Mouse (Mus musculus) embryonic stem cell, embryonic (primary cell): ENCODE results near the gene Syce3.

Experiments
- CTCF ChIA-PET, 4 experiments: fragments of 300-600 bp in 2 of 4; fragments of 350-600 bp in 2 of 4; sonication (Branson Sonifier 250); formaldehyde crosslinking; loops; one replicate each; lab custom pipeline; 2022; ENCODE audit warnings: inconsistent platforms in 2 of 4; lab: Charles Lee
- POLR2A ChIA-PET, 4 experiments: fragments of 300-600 bp in 2 of 4; fragments of 350-600 bp in 2 of 4; sonication (Branson Sonifier 250); formaldehyde crosslinking; loops; one replicate each; lab custom pipeline; 2022; ENCODE audit warnings: antibody characterized with exemption in 4 of 4, inconsistent platforms in 1 of 4; lab: Charles Lee

Syce3 gene

GRCm38 (mm10) chr15:89372536-89372935 lies 37.8 kb downstream of the Syce3 start:
- ChIA-PET POLR2A (interaction anchor here (0.5 to 14.1 kb wide), 32 partner anchors 8 to 672 kb away, joined by 3 to 248 read pairs (median 6); partner anchors contain the start of genes Lmf2 (in 3 of the 4), Ncaph2 (in 3 of the 4), Klhdc7b (in 2 of the 4) and Pim3 (in 2 of the 4)), CTCF (interaction anchor here (0.6 to 3.1 kb wide), 17 partner anchors 8 to 1518 kb away, joined by 3 to 30 read pairs (median 6); partner anchors contain the start of genes Lmf2 (in 2 of the 4), Ncaph2 (in 2 of the 4), C730034F03Rik (in 1 of the 4) and Chkb (in 1 of the 4))

- CTCF ChIA-PET = interaction anchor here (0.6 to 3.1 kb wide), 7 partner anchors 8 to 162 kb away, joined by 3 to 30 read pairs (median 15); partner anchors contain the start of genes Lmf2 (in 2 of the 4), Ncaph2 (in 2 of the 4), C730034F03Rik (in 1 of the 4) and Chkb (in 1 of the 4)
- POLR2A ChIA-PET = interaction anchor here (0.5 to 14.1 kb wide), 32 partner anchors 8 to 510 kb away, joined by 3 to 248 read pairs (median 3); partner anchors contain the start of genes Lmf2 (in 3 of the 4), Ncaph2 (in 3 of the 4), C730034F03Rik (in 2 of the 4) and Gm44502 (in 2 of the 4)
These were observed 38.2 kb downstream of the Syce3 start for GRCm38 (mm10) chr15:89372068-89372467.

GRCm38 (mm10) chr15:89365141-89365551 lies 45.2 kb downstream of the Syce3 start:
- POLR2A ChIA-PET = interaction anchor here in 3 of 4 experiments (1.3 to 16.3 kb wide), 6 partner anchors 7 to 12 kb away, joined by 5 to 248 read pairs (median 12); partner anchors contain the start of genes Sco2 (in 3 of the 3), Lmf2 (in 2 of the 3), Ncaph2 (in 2 of the 3) and Odf3b (in 1 of the 3)
- CTCF ChIA-PET = interaction anchor here in 3 of 4 experiments (1.3 to 3.2 kb wide), 3 partner anchors 8 to 9 kb away, joined by 5 to 20 read pairs (median 15); partner anchors contain the start of gene Sco2 (in 3 of the 3)

GRCm38 (mm10) chr15:89363051-89363450 lies 47.3 kb downstream of the Syce3 start:
- POLR2A ChIA-PET = interaction anchor here in 2 of 4 experiments (1.3 to 16.3 kb wide), 6 partner anchors 10 to 66 kb away, joined by 3 to 248 read pairs (median 6); partner anchors contain the start of genes Sco2 (in 2 of the 2), C730034F03Rik (in 1 of the 2), Chkb (in 1 of the 2) and Gm44502 (in 1 of the 2)
- CTCF ChIA-PET = interaction anchor here in 2 of 4 experiments (0.6 to 3.2 kb wide), 3 partner anchors 11 to 48 kb away, joined by 3 to 20 read pairs (median 15); partner anchors contain the start of gene Sco2 (in 2 of the 2)

GRCm38 (mm10) chr15:89358784-89359183 lies 51.5 kb downstream of the Syce3 start:
- CTCF ChIA-PET = interaction anchor here in 2 of 4 experiments (0.5 to 4.5 kb wide), 4 partner anchors 14 to 584 kb away, joined by 3 to 30 read pairs (median 19); partner anchors contain the start of gene Sco2 (in 2 of the 2)
- POLR2A ChIA-PET = interaction anchor here in 2 of 4 experiments (1.0 to 16.3 kb wide), 6 partner anchors 8 to 70 kb away, joined by 3 to 248 read pairs (median 4); partner anchors contain the start of genes Sco2 (in 2 of the 2), C730034F03Rik (in 1 of the 2), Gm44502 (in 1 of the 2) and Odf3b (in 1 of the 2)

GRCm38 (mm10) chr15:89356372-89356771 lies 53.9 kb downstream of the Syce3 start:
- ChIA-PET CTCF (interaction anchor here (0.6 to 4.5 kb wide), 8 partner anchors 17 to 1620 kb away, joined by 3 to 30 read pairs (median 3); partner anchors contain the start of genes Sco2 (in 2 of the 4), C730034F03Rik (in 1 of the 4), Chkb (in 1 of the 4) and Gm44502 (in 1 of the 4)), POLR2A (interaction anchor here (0.7 to 16.3 kb wide), 39 partner anchors 8 to 1899 kb away, joined by 3 to 248 read pairs (median 4); partner anchors contain the start of genes Sco2 (in 4 of the 4), Chkb (in 2 of the 4), Cpt1b (in 2 of the 4) and Tubgcp6 (in 2 of the 4))

GRCm38 (mm10) chr15:89355241-89356187 lies 54.8 kb downstream of the Syce3 start, which contains the start of the genes Lmf2 and Ncaph2:
Lmf2 (minus strand) TSS chr15:89355659.
Ncaph2 (plus strand) TSS chr15:89355719.
- ChIA-PET POLR2A (interaction anchor here in 3 of 4 experiments (0.5 to 16.3 kb wide), 51 partner anchors 9 to 896 kb away, joined by 3 to 248 read pairs (median 4); partner anchors contain the start of genes C730034F03Rik (in 3 of the 3), Chkb (in 3 of the 3), Cpt1b (in 3 of the 3) and Sco2 (in 3 of the 3)), CTCF (interaction anchor here (0.6 to 4.5 kb wide), 7 partner anchors 17 to 160 kb away, joined by 3 to 30 read pairs (median 3); partner anchors contain the start of genes Sco2 (in 3 of the 4), Dennd6b (in 1 of the 4) and Sbf1 (in 1 of the 4))

- CTCF ChIA-PET = no interaction called here
- POLR2A ChIA-PET = interaction anchor here in 2 of 4 experiments (0.9 to 16.3 kb wide), 4 partner anchors 18 to 172 kb away, joined by 4 to 248 read pairs (median 40); partner anchors contain the start of genes Sco2 (in 2 of the 2), Miox (in 1 of the 2), Odf3b (in 1 of the 2) and Tymp (in 1 of the 2)
These were observed 55.8 kb downstream of the Syce3 start for GRCm38 (mm10) chr15:89354455-89354854.

- POLR2A ChIA-PET = interaction anchor here in 2 of 4 experiments (0.5 to 16.3 kb wide), 5 partner anchors 14 to 141 kb away, joined by 3 to 248 read pairs (median 5); partner anchors contain the start of genes Sco2 (in 2 of the 2), Miox (in 1 of the 2), Odf3b (in 1 of the 2) and Tymp (in 1 of the 2)
- CTCF ChIA-PET = interaction anchor here in 1 of 4 experiments (1.6 kb wide), 1 partner anchor 14 kb away, joined by 3 read pairs; no protein-coding TSS in a partner anchor
These were observed 56.5 kb downstream of the Syce3 start for GRCm38 (mm10) chr15:89353837-89354236.

- ChIA-PET POLR2A (interaction anchor here in 2 of 4 experiments (0.6 to 16.3 kb wide), 5 partner anchors 11 to 28 kb away, joined by 3 to 248 read pairs (median 3); partner anchors contain the start of genes Sco2 (in 2 of the 2), Odf3b (in 1 of the 2) and Tymp (in 1 of the 2)), CTCF (interaction anchor here in 2 of 4 experiments (0.6 to 1.6 kb wide), 2 partner anchors 13 to 66 kb away, joined by 3 to 4 read pairs; no protein-coding TSS in a partner anchor)
These were observed 57.5 kb downstream of the Syce3 start for GRCm38 (mm10) chr15:89352795-89353194.

- ChIA-PET CTCF (interaction anchor here in 1 of 4 experiments (1.8 kb wide), 1 partner anchor 22 kb away, joined by 7 read pairs; the partner anchor contains the start of gene Sco2), POLR2A (interaction anchor here in 2 of 4 experiments (0.6 to 16.3 kb wide), 7 partner anchors 9 to 37 kb away, joined by 3 to 248 read pairs (median 3); partner anchors contain the start of genes Sco2 (in 2 of the 2), Odf3b (in 1 of the 2), Sbf1 (in 1 of the 2) and Tymp (in 1 of the 2))
These were observed 58.2 kb downstream of the Syce3 start for GRCm38 (mm10) chr15:89352054-89352453.

- CTCF ChIA-PET = interaction anchor here in 1 of 4 experiments (1.8 kb wide), 1 partner anchor 23 kb away, joined by 7 read pairs; the partner anchor contains the start of gene Sco2
- POLR2A ChIA-PET = interaction anchor here in 3 of 4 experiments (0.8 to 16.3 kb wide), 9 partner anchors 8 to 228 kb away, joined by 3 to 248 read pairs (median 3); partner anchors contain the start of genes Hdac10 (in 1 of the 3), Odf3b (in 1 of the 3), Sbf1 (in 1 of the 3) and Sco2 (in 1 of the 3)
These were observed 59.0 kb downstream of the Syce3 start for GRCm38 (mm10) chr15:89351302-89351701.

- CTCF ChIA-PET = interaction anchor here in 2 of 4 experiments (1.3 to 1.8 kb wide), 2 partner anchors 23 to 24 kb away, joined by 3 to 7 read pairs; partner anchors contain the start of gene Sco2 (in 1 of the 2)
These were observed 59.9 kb downstream of the Syce3 start for GRCm38 (mm10) chr15:89350447-89350846.

GRCm38 (mm10) chr15:89343325-89343724 lies 67.0 kb downstream of the Syce3 start:
- CTCF ChIA-PET = interaction anchor here in 1 of 4 experiments (0.6 kb wide), 1 partner anchor 216 kb away, joined by 5 read pairs; no protein-coding TSS in a partner anchor
- POLR2A ChIA-PET = interaction anchor here in 1 of 4 experiments (0.9 to 1.5 kb wide), 2 partner anchors 17 to 30 kb away, joined by 3 read pairs; partner anchors contain the start of gene Sco2

More at GRCm38 (mm10) chr15:89350447-89350846, 59.9 kb downstream of the Syce3 start:
- POLR2A ChIA-PET = interaction anchor here in 3 of 4 experiments (0.8 to 16.3 kb wide), 9 partner anchors 9 to 227 kb away, joined by 3 to 248 read pairs (median 3); partner anchors contain the start of genes Hdac10 (in 1 of the 3), Odf3b (in 1 of the 3), Sbf1 (in 1 of the 3) and Sco2 (in 1 of the 3)

- ChIA-PET CTCF (interaction anchor here in 1 of 4 experiments (1.0 kb wide), 1 partner anchor 19 kb away, joined by 4 read pairs; no protein-coding TSS in a partner anchor), POLR2A (no interaction called here)
These were observed 68.6 kb downstream of the Syce3 start for GRCm38 (mm10) chr15:89341678-89342077.
